Mouse (Mus musculus) kidney, postnatal 10 days (tissue): ENCODE measurements at regions not wholly inside any gene's neighbourhood (a gene's known extent, or its start where the extent isn't known, plus 50 kb on each side); places are given as distances from the start of the nearest gene placed in this dataset.
A peak's percentile ranks its signal among the peaks of the same experiment; 100 is the strongest.

Experiments
- DNase-seq: peaks from one replicate; pipeline ENCODE4 v3.0.0; 2021; ENCODE audit warnings: mixed read lengths

- DNase-seq: no peak
Observed at GRCm38 (mm10) chr5:120251697-120252401, 135.6 kb downstream of the Rbm19 start.

DNA sequence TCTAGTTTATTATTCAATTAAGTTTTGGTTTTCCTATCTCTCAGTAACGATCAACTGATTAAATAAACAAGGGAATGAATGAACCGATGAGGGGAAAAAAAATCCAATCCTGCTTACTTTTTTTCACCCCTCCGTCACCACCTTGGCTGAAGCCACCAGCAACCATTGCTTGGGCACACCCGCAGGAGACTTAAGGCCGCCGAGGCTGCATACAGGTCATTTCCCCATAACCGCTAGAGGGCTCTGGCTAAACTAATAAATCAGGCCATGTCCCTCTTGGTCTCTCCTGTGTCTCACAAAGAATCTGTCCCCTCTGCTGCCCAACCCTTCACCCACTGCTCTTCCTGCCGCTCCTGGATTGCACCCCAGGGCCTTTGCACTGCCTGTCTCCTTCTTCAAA, 136.3 kb downstream of the Rbm19 start:
- peak; percentile 30 for DNase-seq

DNA sequence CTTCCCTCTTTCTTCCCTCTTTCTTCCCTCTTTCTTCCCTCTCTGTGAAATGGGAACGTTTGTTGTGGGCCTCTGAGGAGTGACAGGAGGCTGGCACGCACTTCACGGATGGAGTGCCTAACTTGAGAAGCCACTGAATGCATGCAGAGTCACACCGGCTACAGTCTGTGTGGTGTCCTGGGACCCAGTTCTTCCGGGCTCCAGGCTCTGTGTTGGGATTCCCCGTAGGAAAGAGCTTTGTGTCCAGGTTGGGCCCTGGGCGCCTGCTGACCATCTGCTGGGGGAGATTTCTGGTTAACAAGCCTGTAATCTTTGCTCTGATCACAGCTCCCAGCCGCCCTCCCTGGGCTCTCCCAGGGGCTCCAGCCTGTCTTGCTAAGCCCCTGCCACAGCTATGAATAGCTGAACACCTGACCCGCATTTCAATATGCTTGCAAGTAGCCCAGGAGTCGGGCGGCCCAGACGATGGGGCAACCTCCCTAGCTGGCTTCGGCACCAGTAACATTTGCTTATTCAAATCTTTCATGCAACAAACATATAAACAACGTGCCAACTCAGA, 146.5 kb downstream of the Rbm19 start:
- no peak for DNase-seq

DNA sequence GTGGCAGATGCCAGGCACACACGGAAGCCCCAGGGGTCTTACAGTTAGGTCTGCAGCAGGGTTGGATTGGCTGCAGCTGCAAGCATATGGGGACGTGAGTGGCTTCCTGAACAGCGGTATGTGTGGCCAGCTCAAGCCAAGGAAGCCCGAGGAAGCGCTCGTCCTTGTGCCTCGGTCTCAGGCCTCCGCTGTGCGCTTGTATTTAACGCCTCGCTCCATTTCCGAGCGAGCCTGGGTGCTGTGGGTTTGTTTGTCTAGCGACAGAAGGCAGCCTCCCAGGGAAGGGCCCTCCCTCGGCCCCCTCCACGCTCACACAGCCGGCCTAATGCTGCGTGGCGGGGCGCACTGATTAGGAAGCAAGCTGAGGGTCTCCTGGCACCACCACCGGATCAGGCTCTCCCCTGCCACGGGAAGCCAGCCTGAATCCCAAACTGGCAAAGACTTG, 153.2 kb downstream of the Rbm19 start:
- DNase-seq: no peak

DNA sequence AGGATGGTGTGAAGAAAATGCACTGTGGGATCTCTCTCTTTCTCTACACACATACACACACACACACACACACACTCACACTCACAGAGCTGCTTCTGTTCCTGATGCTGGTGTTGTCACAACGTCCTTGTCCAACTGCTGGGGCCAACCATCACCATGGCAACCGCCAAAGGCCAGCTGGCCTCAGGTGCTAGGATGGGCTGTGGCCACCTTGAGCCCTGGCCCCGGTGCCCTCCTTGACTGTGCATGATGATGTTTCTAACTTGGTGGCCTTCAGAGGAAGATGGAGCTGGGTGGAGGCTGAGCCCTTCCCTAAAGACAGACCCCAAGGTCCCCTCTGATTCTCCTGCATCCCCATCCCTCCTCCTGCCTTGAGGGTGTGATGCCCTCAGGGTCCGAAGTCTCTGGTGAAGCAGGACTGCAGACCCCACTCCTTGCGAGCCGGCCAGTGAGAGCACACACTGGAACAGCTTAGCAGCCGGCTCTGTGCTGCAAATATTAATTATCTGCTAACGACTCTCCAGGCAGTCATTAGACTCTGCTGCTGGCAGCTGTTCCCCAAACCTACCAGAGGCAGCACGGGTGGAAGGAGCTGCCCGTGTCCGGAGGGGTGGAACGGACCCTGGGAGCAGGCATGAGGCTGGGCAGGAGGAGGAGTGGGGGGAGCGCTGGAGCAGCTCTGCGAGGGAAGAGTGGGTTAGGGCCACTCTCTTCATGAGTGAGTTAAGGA, 154.8 kb downstream of the Rbm19 start:
- DNase-seq: no peak

DNA sequence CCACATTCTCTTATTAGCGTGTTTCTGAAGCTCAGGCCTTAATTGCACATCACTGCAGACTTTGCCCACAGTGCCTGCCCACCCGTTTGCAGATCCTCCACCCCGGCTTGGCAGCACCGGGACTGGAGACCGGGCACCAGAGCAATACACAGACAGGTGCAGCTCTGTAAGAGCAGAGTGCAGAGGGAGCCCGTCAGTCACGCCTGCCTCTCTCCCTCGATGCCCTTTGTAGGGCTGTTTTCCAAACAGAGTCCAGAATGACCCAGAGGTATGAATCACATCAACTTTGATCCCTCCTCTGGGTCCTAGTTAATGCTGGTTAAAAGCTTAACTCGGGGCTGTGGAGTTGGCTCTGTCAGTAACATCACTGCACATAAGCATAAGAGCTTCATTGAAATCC, 155.3 kb upstream of the Lhx5 start:
- no peak for DNase-seq

DNA sequence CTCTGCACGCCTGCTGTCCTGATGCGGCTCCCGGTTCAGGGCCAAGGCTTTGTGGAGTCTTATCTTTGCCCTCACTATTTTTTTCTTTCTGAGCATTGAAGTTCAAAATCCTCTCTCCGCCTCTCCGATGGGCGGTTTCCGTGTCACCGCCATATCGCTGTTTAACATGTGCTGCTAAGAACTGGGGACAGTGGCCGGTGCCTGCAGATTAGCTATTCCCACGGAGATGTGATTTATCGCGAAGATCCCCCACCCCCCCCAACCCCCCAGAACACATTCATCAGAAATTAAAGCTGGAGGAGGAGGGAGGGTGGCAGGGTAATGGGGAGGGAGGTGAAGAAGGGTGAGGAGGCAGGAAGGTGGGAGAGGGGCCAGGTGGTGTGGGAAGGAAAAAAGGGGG, 151.2 kb upstream of the Lhx5 start:
- DNase-seq: no peak

DNA sequence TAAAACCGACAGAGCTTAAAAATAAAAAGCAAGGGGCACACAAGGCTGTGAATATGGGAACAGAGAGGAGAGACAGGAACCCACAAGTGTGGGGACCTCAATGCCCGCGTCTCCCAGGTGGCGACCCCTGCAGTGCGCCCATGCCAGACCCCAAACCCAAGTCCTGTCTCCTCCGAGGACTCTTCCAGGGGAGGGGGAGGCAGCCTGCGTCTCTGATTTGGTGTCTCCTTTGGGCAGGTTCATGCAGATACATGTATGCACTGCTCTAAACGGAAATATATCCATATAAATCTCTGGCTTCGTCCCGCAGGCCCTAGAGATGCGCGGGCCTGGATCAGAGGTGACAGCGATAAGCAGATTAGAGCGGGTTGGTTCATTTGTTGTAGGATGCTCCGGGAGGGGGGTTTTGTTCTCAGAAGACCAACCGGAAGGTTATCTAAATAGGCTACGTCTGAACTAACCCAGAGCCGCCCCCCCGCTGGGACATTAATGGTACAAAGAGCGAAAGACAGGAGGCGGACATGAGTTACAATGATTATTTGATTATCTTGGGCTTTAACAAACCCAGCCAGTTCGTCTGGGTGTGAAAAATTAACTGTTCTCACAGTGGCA, 150.4 kb upstream of the Lhx5 start:
- DNase-seq: no peak

GRCm38 (mm10) chr5:120281840-120282565, 149.5 kb upstream of the Lhx5 start:
- DNase-seq: no peak

DNA sequence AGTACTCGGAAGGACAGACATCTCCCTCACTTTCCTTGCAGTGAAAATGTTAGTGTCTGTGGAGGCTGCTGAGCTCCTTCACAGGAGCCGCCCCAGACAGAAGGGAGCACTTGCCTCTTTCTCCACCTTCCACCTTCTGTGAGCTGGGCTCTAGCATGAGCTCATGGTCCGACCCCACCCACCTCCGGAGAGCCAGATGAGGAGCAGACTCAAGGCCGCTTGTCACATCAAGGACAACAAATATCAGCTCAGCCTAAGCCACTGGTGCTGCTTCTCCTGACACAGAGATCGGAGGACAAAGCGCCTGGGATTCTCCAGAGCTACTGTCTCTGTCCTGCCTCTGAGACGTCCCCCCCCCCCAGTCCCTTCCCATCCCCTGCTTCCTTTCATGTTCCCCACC, 146.9 kb upstream of the Lhx5 start:
- DNase-seq: no peak

- DNase-seq: no peak
Observed at GRCm38 (mm10) chr5:120285036-120285435, 146.5 kb upstream of the Lhx5 start.

GRCm38 (mm10) chr5:120286787-120287186, 144.7 kb upstream of the Lhx5 start:
- DNase-seq: no peak

- no peak for DNase-seq
Observed at GRCm38 (mm10) chr5:120288036-120288684, 143.3 kb upstream of the Lhx5 start.

- DNase-seq: no peak
Observed at GRCm38 (mm10) chr5:120294526-120295078, 136.9 kb upstream of the Lhx5 start.

DNA sequence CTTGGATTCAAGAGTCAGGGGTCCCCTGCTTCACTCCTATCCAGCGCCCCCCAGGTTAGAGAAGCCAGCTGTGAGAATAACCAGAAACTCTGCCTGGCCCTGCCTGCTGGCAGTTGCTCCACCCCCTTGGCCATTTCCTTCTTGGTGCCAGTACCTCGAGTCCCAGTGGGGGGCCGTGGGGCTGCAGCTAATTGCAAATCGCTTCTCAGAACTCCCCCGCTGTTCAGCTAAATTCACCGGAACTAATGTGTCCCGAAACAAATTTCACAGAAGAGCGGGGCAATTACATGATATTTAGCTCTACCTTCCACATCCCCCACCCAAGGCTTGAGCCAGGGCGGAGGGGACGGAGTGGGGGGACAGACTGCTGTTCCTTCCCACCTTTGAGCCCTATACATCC, 134.3 kb upstream of the Lhx5 start:
- DNase-seq: no peak

- DNase-seq: no peak
Observed at GRCm38 (mm10) chr5:120297665-120298282, 133.7 kb upstream of the Lhx5 start.

DNA sequence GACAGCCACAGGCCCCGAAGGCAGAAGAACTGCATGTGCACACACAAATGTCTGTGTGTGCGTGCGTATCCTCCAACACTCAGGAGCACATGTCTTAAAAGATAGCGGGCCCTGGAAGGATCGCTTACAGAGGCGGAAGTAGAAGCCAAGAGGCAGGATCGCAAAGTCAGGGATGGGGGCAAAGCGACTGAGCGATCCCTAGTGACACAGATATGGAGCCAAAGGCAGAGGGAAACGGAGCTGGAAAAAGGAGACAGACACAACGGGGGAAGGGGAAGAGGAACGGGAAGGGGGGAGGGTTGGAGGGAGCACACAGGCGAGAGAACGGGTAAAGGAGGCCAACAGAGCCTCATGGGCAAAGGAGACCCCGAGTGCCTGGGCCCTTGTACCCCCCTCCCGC, 129.8 kb upstream of the Lhx5 start:
- no peak for DNase-seq

DNA sequence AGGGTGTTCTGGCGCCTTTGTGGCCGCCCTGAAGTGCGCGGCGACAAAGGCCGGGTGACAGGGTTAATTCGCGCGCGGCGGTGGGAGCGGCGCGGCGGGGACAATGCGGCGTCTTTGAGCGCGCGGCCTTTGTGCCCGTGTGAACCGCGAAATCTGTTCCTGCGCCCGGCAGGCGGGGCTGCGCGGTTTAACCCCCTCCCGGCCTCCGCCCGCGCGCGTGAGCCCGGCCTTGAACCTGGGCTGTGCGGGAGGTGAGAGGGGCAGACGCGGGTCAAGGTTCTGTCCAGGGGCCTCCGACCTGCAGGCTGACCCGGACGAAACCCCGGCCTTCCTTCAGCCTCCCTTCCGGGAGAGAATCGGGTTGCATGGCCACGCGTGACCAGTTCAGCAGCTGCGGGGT, 129.2 kb upstream of the Lhx5 start:
- DNase-seq: no peak

GRCm38 (mm10) chr5:120304295-120304701, 127.2 kb upstream of the Lhx5 start:
- DNase-seq: no peak

DNA sequence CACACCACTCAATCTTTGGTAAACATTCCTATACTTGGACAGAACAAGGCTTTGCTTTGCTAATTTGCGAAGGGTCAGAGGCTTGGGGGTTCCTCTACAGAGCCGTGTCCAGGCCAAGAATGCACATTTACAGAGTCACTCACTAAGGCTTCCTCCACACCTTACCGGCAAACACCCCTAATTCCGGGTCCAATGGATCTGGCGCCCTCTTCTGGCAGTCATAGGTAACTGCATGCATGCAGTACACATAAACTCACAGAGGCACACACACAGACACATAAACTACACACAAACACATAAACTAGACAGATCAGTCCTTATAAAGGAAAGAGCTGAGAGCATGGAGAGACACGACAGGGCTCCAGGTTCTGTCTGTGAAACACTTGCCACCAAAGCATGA, 119.2 kb upstream of the Lhx5 start:
- no peak for DNase-seq

DNA sequence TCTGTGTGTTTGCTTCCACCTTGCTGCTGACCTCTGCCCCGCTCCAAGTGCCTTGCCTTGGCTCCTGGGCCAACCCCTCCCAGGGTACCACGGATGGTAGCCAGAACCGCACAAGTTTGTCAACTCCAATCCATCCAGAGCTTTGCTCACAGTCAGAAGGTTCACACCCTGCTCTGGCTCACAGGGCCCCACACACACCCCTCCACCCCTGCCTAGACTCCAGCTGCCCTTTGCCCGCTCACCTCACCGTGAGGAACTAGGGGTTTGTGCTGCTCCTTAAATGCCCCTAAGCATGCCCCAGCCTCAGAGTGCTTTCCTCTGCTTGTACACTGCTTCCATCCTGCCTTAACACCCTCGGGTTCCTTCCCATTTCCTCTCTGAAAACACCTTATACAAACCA, 117.5 kb upstream of the Lhx5 start:
- no peak for DNase-seq

GRCm38 (mm10) chr5:120315116-120315515, 116.4 kb upstream of the Lhx5 start:
- no peak for DNase-seq
